Mouse (Mus musculus) layer of hippocampus, postnatal 25 days (tissue): ENCODE measurements around the gene Prps1l1. TPM values are rescaled to one million over a fixed set of nuclear protein-coding genes. Genes with fewer than 3 reads are reported as not detected.

Source experiments
- DNase-seq, 2 experiments: peaks; one replicate each; pipeline ENCODE4 v3.0.0; 2022; ENCODE audit warnings: mixed read lengths in 2 of 2, low spot score in 1 of 2; ENCODE audit errors: extremely low spot score in 1 of 2
- total RNA-seq, 2 experiments: library from RNA; stranded (reverse); gene quantifications; 2 replicates each; pipeline ENCODE4 v1.2.3; 2021

Prps1l1 gene
- not detected for total RNA-seq

DNA sequence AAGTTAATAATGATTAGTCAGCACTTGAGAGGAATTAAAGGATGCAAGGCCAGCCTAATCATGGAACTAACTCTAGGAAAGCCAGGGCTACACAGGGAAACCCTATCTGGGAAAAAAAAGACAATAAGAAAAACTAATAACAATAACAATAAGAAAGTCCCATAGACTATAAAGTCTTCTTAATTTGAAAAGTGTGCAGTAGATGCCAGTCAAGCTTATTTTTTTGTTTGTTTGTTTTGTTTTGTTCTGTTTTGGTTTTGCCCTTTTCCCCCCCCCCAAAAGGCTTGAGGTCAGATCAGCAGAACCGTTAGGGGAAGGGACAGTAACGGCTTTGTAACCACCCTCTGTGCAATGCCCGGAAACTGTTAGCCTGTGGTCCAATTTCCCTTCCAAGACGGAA, at the start of gene Prps1l1:
Gene Prps1l1, plus strand, starts transcription at position 301 of the 400 bp plus-strand sequence.
- DNase-seq = no peak

DNA sequence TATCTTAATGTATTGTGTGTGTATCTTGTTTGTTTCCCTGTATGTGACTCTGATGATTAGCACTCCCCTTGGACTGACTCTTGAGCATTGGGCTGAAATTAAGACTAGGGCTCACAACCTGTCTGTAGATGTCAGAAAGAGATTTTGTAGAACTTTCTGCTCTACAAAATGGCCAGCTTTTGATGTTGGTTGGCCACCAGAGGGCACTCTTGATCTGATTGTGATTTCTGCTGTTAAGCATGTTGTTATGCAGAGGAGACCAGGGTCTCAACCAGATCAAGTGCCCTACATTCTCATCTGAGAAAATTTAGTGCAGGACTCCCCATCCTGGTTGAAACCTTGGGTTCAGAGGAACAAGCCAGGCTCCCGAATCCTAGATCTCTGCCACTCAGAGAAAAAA, 46.6 kb upstream of the Prps1l1 start:
- DNase-seq = no peak

DNA sequence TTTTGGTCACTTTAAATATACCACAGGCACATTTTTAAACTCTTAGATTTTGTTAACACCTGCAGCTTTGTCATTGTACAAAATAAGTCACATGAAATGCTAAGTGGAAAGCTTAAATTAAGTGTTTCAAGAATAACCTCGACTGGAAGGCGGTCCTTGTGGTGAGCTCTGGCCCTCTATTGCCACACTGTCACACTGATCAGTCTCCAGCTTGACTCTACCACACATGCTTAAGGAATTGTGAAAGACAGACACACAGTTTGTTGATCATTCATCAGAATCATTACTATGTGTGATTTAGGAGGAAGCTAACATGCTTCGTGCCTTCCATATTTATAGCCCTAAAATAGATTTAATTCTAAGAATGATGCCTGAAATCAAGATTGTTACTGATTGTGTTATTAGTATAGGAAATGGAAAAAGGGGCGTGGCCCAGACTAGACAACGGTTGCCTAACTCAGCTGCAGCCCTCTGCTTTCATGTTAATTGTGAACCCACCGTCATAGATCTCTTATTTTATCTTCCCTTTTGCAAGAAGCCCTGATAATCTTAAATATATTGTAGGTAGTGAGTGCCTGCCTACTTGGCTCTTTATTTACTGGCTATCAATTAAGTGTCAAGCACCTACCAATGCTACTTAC, 35.4 kb upstream of the Prps1l1 start:
- DNase-seq = no peak

DNA sequence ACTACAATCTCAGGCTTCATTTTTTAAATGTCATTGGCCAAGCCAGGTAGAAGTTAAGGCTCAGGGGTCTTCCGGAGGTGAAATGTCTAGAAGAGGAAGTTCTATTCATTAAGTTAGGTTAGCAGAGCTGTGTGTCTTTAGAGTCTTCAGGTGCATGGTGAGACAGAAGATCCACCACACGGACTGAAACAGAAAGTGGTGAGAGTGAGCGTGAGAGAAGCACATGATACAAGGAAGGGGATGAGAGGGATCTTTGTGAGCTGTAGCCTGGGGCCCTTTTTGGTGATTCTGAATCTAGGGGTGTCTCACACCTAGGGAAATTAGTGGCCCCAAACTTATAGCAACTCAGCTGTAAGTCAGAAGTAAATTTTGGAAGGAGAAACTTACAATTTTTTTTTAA, 8.6 kb upstream of the Prps1l1 start:
- DNase-seq = no peak

DNA sequence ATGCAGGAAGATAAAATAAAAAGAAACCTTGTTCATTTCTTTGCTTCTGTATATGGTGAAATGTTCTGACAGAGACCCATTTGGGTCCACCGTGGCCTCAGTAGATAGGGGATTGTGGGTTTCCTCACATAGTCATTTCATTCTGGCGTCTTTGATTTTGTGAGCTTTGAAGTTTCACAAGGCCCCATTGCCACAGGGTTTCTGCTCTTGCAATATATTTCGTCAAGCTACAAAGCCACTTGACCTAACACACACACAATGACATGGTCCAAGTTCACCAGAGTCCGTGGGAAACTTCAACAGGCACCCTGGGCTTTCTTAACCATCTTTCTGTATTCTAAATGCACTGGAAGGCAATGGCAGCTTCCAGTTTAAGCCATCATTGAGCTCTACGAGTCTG, 1.3 kb downstream of the Prps1l1 start:
- no peak for DNase-seq

DNA sequence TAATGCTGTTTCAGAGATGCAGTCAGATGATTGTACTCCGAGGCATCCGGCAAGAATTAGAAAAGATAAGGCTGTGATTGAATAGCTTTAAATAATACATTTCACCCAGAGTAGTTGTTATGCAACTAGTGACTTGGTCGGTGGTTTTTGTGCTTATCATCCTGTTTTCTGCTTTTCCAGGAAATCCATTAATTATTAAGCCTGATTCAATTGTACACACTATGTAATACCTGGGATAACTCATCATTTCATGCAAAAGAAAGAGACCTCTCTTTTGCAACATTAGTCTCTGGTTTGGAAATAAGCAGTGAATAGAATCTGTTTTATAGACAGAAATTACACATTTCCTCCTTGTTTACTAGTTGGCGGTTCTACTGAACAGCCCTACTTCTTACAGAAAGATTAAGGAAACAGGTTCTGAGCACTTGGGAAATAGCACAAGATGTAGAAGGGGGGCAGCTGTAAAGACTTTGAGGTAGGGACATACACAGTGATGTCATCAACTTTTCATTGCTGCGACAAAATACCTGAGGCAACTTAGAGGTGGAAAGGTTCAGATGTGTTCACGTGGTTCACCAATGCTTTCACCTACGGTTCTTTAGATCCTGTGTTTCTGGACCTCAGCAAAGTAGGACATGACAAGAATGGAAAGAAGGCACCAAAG, 5.1 kb downstream of the Prps1l1 start:
- no peak for DNase-seq

DNA sequence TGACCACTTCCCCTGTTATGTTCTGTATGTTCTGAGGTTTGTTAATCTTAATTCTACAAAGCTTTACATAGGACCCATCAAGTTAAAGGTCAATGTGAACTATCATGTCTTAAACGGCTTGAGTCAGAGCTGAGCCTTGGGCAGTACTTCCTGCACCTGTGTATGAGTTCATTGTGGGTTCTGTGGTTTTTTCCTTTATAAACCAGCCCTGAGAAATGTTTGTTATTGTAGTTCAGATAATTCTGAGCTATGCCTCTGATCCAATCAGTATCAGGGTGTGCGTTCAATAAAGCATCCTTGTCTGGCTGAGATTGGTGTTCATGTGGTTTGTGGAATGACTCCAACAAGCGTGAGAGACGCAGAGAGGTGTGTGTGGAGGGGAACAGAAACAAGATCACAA, 5.8 kb downstream of the Prps1l1 start:
- DNase-seq = no peak

DNA sequence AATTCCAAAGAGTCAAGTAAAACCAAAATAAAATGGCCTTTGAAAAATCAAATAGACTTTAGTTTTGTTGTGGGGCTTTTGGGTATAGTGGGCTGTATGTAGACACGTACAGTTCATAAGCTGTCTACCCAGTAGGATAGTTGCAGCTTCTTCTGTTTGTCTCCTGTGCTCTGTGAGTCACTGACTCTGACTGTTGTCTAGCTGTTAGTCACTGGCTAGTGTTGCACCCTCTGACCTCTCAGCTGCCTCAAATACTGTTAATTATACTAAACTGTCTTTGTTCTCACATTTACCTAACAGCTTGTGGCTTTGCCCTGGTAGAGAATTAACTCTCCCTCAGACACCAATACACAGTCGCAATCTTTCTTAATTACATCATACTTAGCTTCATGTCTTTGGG, 7.3 kb downstream of the Prps1l1 start:
- DNase-seq = no peak

DNA sequence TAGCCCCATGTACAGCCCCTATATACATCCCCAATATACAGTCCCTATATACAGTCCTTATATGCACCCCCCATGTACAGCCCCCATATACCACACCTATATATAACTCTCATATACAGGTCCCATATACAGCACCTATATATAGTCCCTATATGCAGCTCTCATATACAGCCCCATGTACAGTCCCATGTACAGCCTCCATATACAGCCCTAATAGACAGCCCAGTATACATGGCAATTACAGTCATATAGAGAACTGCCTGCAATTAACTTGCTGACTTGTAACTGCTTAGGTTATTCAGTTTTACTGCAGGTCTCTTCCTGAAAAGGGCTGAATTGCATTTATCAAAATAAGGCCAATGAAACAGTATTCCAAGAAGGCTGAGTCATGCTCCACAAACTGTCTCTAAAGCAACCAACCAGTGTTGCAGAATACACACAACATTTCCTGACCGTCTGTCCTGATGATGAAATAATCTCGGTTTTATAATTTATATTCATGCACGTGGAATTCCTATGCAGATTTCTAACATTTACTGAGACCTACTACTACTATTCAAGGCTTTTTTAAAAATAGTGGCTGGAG, 13.1 kb downstream of the Prps1l1 start:
- no peak for DNase-seq

DNA sequence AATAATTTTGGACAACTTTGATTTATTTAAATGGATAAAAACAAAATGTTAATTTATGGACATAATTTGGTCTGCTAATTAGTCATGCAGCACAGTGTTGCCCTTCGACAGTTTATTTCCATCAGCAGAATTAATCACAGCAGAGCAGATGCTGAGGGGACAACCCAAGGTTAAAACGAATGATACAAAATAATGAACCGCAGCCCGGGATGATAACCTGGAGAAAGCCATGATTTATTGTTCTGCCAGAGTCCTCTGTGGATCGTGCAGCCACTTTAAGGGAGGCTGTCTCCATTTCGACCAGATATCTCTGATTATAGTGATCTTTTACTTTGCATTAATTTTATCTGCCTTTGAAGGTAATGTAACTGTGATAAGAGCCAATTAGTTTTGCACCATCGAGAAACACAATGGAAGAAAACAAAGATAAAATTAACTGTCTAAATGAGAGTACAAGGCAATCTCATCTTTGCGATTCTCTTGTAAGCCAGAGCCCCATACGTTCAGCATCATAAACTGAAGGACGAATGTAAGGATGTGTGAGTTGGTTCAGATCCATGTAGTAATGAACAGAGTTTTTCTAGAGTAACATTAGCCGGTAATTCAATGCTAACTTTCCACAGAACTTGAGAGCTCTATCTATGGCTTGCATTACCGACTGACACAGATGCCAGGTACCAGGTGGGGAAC, 14.4 kb downstream of the Prps1l1 start:
- DNase-seq = no peak

DNA sequence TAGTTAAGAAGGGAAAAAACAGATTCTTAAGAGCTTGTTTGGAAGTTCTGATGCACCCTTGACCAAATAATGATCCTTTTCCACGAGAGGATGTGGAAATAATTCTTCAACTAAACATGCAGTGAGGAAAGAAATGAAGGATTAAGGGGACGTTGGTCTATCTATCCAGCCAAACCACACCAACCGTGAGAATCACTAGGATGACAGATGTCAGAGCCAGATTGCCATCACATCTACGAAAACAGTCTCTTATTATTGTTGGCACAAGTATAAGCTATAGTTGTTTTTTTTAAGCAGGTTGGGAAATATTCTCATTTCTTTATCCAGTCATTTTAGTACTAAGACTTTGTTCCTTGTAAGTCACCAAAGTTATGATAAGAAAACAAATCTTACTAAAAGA, 15.8 kb downstream of the Prps1l1 start:
- no peak for DNase-seq

DNA sequence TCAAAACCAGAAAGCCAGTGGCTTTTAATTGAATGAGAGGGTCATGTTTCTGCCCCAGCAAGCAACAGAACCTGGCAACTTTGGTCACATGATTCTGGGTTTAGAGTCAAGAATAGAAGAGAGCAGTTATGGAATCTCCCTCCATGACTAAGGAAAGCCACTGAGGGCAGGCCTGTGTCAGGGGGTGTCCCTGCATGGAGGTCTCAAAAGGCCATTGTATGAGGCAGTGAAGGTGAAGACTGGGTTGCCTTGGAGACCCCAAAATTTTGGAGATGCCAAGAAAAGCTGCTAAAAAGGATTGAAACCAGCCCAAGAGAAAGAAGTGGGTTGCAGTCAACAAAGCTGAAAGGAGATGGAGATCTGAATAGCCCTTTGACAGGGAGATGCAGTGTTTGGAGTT, 21.2 kb downstream of the Prps1l1 start:
- no peak for DNase-seq

DNA sequence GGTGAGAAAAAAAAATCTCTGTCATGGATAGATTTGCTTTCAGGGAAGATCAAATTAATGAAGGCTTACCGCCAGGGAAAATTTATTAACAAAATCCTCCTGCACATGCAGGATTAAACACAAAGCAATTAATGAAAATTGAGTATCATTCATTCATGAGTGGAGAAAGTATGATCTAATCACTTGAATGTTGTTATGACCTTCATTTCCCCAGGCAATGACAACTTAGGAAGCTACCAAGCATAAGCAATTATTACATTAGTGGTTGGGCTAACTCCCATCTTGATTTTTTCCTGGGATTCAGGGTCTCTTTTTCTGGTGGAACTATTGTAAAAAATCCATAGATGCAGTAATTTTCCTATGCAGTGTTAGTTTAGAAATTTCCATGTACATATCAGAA, 23.3 kb downstream of the Prps1l1 start:
- DNase-seq = no peak

DNA sequence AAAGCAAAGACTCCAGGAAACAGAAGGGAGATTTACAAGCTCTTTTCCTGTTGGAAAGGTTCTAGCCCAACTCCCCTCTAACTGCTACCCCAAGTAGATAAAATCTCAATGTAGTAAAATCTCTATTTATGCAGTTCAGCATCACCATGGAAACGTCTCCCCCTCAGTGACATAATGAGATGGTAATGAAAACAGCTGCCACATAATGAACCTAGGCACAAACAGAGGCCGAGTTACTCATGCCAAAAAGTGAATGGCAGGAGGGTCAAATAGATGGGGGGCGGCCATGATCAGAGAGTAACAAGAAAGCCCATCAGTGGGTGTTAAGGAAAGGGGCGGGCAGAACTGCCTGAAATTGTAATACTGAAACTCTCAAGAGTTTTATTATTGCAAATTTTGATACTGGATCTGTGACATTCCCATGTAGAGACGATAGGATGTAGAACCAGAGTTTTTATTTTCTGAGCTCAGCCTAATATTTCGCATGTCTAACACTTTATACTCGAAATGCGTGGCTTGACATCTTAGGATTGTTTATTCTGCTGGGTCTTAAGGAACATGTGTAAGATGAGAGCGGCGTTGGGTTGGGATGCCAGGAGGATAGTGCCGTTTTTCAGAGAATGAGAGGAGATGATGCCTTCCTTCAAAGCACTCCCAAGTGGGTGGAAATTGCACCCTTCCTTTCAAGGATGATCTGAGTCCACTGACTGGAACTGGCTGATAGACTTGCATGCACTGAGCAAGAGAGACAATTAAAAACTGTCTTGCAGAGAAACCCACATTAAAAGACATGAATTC, 24.0 kb downstream of the Prps1l1 start:
- no peak for DNase-seq

DNA sequence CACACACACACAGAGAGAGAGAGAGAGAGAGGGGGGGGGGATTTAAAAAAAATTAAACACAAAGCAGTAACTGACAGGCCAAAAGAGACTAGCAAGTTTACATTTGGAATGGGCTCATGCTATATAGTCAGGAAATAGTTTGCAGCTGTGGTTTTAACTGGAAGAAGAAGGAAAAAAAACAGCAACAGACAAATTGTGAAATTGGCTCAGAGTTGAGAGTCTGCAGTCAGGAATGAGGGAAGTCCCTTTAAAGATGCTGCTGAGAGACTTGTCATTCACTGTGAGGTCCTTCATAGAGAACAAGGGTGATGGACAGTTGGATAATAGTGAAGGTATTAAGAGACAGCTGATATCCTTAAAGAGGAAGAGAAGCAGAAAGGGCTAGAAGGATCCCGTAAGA, 26.9 kb downstream of the Prps1l1 start:
- no peak for DNase-seq

DNA sequence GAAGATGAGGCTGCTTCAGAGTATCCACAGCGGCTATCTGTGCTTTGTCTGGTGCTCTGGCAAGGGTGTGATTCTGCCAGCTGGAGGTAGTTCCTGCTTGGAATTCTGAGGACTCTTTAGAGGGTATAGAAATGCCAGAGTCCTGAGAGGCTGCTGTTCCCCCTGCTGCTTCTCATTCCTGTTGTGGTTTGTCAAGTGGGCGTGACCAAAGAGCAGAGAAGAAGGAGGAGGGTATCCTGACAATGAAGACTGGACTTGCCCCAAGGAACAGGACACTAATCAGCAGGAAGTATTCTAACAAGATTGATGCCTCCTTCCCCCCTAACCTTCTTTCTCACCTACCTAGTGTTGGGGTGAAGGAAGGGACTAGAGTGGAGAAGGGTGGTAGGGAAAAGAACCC, 29.4 kb downstream of the Prps1l1 start:
- no peak for DNase-seq

DNA sequence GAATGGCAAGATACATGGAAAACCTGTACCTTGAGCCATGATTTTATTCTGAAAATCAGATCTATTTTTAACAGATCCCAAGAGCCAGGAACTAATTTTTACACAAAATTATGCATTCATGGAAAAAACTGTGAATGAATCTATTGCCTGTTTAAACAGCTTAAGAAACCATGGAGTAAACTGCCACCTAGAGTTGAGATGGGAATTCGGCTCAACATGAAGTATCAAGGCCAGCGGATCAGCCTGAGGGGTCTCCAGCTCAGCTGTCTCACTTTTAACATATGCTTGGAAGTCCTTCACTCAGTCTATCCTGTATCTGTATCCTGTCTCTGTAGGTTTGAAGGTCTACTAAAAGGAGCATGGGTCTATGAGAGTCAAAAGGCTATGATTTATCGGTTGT, 31.5 kb downstream of the Prps1l1 start:
- DNase-seq = no peak

DNA sequence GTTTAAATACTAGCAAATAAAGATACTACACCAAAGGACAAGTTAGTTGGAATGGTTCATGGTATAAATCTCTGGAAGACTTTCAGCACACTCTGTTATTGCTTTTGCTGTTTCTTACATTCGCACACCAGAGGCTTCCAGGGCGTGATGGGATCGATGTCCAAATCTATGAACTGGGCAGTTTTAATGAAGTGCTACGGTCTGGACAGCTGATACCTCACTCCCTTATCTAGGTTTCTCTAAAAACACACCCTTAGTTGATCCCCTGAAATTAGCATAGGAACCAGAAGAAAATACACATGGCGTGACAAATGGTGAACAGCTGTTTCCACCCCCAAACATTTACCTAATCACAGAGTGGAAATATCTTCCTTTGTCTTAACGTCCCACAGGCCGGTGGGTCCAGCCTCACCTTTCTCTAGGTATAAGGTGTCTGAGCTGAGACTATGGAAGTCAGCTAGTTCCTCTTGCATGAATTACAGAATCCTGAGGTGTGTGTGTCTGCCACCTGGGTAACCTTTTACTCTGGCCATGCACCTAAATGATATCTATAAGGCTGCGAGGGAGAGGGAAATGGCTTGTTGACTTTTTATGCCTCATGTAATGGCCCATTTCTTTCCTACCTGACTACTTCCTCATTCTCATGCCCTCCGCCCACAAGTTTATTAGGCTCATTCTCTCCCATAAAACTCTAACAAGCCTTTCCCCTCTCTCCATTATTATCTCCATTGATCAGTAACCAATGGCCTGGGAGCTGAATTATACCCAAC, 32.1 kb downstream of the Prps1l1 start:
- no peak for DNase-seq

DNA sequence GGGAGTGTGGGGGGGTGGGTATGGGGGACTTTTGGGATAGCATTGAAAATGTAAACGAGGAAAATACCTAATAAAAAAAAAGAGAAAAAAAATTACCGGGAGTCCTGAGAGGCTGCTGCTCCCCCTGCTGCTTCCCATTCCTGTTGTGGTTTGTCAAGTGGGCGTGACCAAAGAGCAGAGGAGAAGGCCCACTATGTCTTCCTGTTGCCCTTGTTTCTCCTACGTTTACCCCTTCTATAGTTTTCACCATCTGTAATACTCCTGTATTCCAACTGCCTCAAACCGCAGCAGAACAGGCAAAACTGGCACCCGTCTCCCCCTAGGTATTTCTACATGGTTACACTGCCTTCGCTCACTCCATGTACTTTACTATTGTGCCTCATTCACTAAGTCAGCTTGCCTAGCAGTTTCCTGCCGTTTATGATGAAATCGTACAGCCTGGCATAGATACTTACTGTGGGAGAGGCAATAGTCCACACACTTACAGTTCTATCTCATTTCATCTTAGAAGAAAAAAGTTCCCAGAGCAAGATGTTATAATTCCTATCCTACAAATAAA, 34.2 kb downstream of the Prps1l1 start:
- DNase-seq = no peak

DNA sequence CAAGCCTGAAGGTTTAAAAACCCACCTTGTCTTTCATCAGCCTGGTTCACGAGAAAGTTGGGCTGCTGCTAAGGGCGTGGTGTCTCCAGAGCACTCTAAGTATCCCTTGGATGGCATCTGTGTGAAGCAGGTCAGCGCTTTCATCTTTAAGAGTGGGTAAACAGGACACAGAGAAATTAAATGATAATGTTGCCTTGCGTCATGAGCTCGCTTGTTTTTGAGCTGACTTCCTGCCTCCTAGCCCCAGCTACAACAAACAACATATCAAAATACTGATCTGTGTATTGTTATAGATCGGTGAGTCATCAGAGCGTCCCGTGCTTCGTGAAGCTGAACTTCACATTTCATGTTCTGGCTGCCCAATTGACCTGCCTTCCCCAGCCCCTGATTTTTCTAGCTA, 36.7 kb downstream of the Prps1l1 start:
- DNase-seq = no peak
